Mouse (Mus musculus): Measurements from ENCODE around the gene Rpgrip1l.

GRCm38 (mm10) chr8:91281545-91281944 lies 31.5 kb downstream of the Rpgrip1l start:
- TF ChIP-seq POLR2A (IDR thresholded peaks at IDR 0.05; ENCODE audit: borderline replicate concordance, extremely low read depth, insufficient read depth, insufficient read length, poor library complexity, severe bottlenecking) (no peak), CTCF (IDR thresholded peaks at IDR 0.05; ENCODE audit: borderline replicate concordance, extremely low read depth, insufficient read depth, insufficient read length) (no peak)

All from brain, embryonic 14.5 days (tissue).